Mouse (Mus musculus) embryo, embryonic 11 days (tissue): ENCODE results near the gene Specc1.

ENCODE experiments used
- DNase-seq: peaks from one replicate; pipeline ENCODE4 v3.0.0-alpha.2; 2015

Specc1 gene

GRCm38 (mm10) chr11:62253380-62253779, 296.8 kb downstream of the Specc1 start:
- DNase-seq, result no peak

DNA sequence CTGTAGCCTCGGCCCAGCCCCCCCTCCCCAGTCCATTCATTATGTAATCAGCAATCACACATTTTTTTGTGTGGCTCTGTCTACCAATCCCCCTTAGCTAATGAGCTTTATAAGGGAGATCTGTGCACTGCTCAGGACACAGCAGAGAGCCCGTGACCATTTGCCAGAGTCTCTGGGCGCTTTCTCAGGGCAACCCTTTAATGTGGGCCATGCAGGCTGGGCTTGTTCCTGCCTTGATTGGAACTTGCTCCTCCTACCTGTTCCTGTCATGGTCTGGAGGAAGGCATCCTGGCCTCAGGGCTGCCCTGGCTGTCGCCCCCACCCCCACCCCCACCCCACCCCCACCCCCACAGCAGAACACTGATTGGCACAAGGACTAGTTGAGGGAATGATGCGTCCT, 302.7 kb downstream of the Specc1 start:
- DNase-seq, result no peak

- DNase-seq, result no peak
Observed at GRCm38 (mm10) chr11:62263599-62263998, 307.0 kb downstream of the Specc1 start.

DNA sequence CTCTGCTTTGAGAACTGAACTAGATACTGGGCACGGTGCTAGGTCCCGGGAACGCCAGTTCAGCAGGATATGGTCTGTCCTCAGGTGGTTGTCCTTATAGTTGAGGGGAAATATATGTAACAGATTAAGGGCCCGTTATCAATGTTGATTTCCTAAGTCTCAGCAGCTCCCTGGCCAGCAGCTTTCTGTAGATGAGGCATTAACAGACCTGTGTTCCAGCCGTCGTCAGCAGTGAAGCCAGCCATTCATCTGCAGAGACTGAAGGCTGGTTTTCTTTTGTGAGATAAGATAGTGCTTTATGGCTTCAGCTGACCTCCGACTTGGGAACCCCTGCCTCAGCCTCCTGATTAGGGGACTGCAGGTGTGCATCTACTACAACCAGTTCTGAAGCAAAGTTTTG, 307.5 kb downstream of the Specc1 start:
- DNase-seq, result no peak

- DNase-seq, result no peak
Observed at GRCm38 (mm10) chr11:62265642-62266041, 309.1 kb downstream of the Specc1 start.

- peak; percentile 23 for DNase-seq
Observed at GRCm38 (mm10) chr11:62266466-62267214, 310.1 kb downstream of the Specc1 start.

- DNase-seq, result no peak
Observed at GRCm38 (mm10) chr11:62268381-62268780, 311.8 kb downstream of the Specc1 start.

- no peak for DNase-seq
Observed at GRCm38 (mm10) chr11:62269097-62269496, 312.5 kb downstream of the Specc1 start.

DNA sequence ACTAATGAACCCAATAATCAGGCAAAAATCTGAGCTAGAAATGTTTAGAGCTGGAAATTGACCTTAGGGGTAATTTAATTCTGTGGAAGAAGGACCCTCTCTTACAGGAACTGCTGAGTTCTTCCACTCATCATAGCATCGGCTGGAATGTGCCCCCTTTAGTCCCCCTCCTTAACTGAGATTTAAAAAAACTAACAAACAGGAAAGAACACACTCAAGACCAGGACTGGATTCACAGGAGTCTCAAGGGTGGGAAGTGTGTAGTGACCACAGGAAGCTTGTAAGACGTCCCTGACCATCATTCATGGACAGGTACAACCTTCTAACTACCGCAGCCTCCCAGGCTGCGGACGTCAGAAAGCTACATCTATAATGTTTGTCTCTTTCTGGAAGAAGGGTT, 314.3 kb downstream of the Specc1 start:
- DNase-seq, result no peak
